8 mouse cellular contexts compared by ENCODE assay signal in the genomic region with DNA sequence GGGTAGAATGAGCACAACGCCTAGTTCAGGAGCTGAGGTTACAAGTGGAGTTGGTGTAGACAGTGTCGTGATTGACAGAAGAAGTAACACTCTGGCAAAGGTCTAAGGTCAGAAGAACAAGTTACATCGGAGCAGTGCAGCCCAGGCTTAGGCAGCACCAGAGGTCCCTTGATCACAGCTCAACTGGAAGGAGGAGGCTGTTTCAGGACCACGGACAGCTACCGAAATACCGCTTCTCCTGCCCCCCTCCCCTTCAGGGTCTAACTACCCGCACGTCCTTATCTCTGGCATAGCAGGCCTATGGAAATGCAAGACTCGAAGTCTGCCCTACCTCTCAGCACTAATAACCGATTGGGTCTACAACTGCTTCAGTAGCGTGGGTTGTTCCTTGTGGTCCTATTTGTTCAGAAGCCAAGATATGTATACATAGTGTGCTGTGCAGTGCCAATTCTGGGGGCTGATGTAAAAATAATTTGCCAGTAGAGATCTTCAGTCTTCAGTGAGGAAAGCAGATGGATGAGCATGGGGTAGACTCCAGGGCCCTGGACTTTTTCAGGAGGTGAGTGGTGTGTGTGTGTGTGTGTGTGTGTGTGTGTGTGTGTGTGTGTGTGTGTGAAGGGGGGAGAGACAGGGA. TPM values are rescaled to one million over a fixed set of nuclear protein-coding genes. Genes with fewer than 3 reads are reported as not detected.
A peak's percentile ranks its signal among the peaks of the same experiment; 100 is the strongest.
DNase-seq lines count a peak whose midpoint lies in the region; ATAC-seq and TF ChIP-seq lines count a peak whose summit lies in the region.

No protein-coding gene starts in this region.

- H3K27me3 ChIP-seq in hindbrain, embryonic 10.5 days (ENCODE audit: insufficient read depth, poor library complexity, severe bottlenecking), result peaks cover 5% of the 10 kb centered on the region; the same call in 1 of the 2 replicates
- no peaks in the 10 kb centered on the region for H3K27me3 ChIP-seq in hindbrain, embryonic 14.5 days (ENCODE audit: control insufficient read depth, insufficient read depth, low read length)

- H3K4me3 ChIP-seq in hindbrain, embryonic 10.5 days, result no peak overlapping the region
- no peak overlapping the region for H3K4me3 ChIP-seq in hindbrain, embryonic 14.5 days (replicated peaks; ENCODE audit: low read length)
- H3K4me3 ChIP-seq in layer of hippocampus, adult 2 months, result no peak overlapping the region

- DNase-seq in hindbrain, embryonic 10.5 days (ENCODE audit: low spot score), result peak; percentile 56
- no peak for DNase-seq in hindbrain, embryonic 14.5 days (ENCODE audit: low spot score)
- DNase-seq in 3T3-L1 (ENCODE audit: low read depth, low spot score) (peak; percentile 27), adipocyte (ENCODE audit: low spot score) (peak; percentile 34)
- peak; percentile 88 for DNase-seq in kidney, postnatal 10 days
- DNase-seq in thymus, postnatal 4 days, result peak; percentile 66
- DNase-seq in cerebellum, adult 9-11 months, result no peak
- DNase-seq in layer of hippocampus, adult 2 months (ENCODE audit: low spot score in 2 of 2), result no peak

- H3K27ac ChIP-seq in hindbrain, embryonic 10.5 days, result no peak overlapping the region
- H3K27ac ChIP-seq in hindbrain, embryonic 14.5 days, result no peak overlapping the region
- no peak overlapping the region for H3K27ac ChIP-seq in layer of hippocampus, adult 2 months

- no peaks in the 10 kb centered on the region for H3K36me3 ChIP-seq in hindbrain, embryonic 10.5 days
- H3K36me3 ChIP-seq in hindbrain, embryonic 14.5 days (replicated peaks; ENCODE audit: control insufficient read depth, insufficient read depth), result no peaks in the 10 kb centered on the region

- WGBS in hindbrain, embryonic 10.5 days, result 19% methylated on average over 11 of the region's 11 CpGs
- WGBS in hindbrain, embryonic 14.5 days, result 20% methylated on average over 11 of the region's 11 CpGs

- no peak for TF ChIP-seq CTCF in layer of hippocampus, adult 2 months (conservative IDR thresholded peaks at IDR 0.05)

- H3K4me1 ChIP-seq in hindbrain, embryonic 10.5 days (replicated peaks), result peaks cover 24% of the 10 kb centered on the region
- no peaks in the 10 kb centered on the region for H3K4me1 ChIP-seq in hindbrain, embryonic 14.5 days (replicated peaks; ENCODE audit: control insufficient read depth, insufficient read depth, low read length)

- no peak for ATAC-seq in hindbrain, embryonic 14.5 days (ENCODE audit: low FRiP score)

- H3K9ac ChIP-seq in hindbrain, embryonic 14.5 days, result no peak overlapping the region

- peaks cover 5% of the 10 kb centered on the region; the same call in 1 of the 2 replicates for H3K9me3 ChIP-seq in hindbrain, embryonic 10.5 days
- peaks cover 4% of the 10 kb centered on the region; the same call in 1 of the 2 replicates for H3K9me3 ChIP-seq in hindbrain, embryonic 14.5 days (ENCODE audit: control insufficient read depth, low read length)

- no peak overlapping the region for H3K4me2 ChIP-seq in hindbrain, embryonic 14.5 days (replicated peaks)

RNA-seq across cellular contexts. Expression of gene Kctd15, which starts 46.3 kb away (rescaled TPM):
- 43.3 and 45.0 TPM in 2 replicates for polyA plus RNA-seq in hindbrain, embryonic 10.5 days (2016; fragmentation: Nextera tagmentation; extraction: Ambion mirVana)
- 12.3 and 13.0 TPM in 2 replicates for polyA plus RNA-seq in hindbrain, embryonic 14.5 days (2014; fragmentation: Nextera tagmentation; extraction: Ambion mirVana)
- total RNA-seq in layer of hippocampus, adult 2 months (2021), result 10 to 100 TPM; 11.2 to 11.5 TPM

Comparison
In these comparisons a context has a peak if more than half of its experiments do, and no peak if none do; other contexts are left out.
1. DNase-seq: peak in hindbrain, embryonic 10.5 days (single experiment), 3T3-L1 (single experiment), adipocyte (single experiment), kidney, postnatal 10 days (single experiment) and thymus, postnatal 4 days (single experiment); none in hindbrain, embryonic 14.5 days (single experiment), cerebellum, adult 9-11 months (single experiment) and layer of hippocampus, adult 2 months (0 of 2).